Mouse (Mus musculus) kidney, embryonic 15.5 days (tissue): ENCODE measurements at regions not wholly inside any gene's neighbourhood (a gene's known extent, or its start where the extent isn't known, plus 50 kb on each side); places are given as distances from the start of the nearest gene placed in this dataset.

Source experiments
- ATAC-seq: fragments of 200-750 bp; cut with Nextera tagmentation; replicated peaks from 2 replicates; pipeline ENCODE4 v1.8.0; 2017; ENCODE audit warnings: moderate TSS enrichment; ENCODE audit not compliant: low FRiP score
- H3K27ac ChIP-seq: fragments of 300-500 bp; sonication (generic); 2 replicates; pipeline ENCODE4 v1.5.1; 2015; ENCODE audit warnings: mild to moderate bottlenecking, inconsistent platforms
- H3K27me3 ChIP-seq: fragments of 300-500 bp; sonication (generic); 2 replicates; pipeline ENCODE4 v1.6.1; 2015; ENCODE audit warnings: inconsistent platforms
- H3K36me3 ChIP-seq: fragments of 300-500 bp; sonication (generic); 2 replicates; pipeline ENCODE4 v1.6.1; 2015; ENCODE audit warnings: inconsistent platforms
- H3K4me1 ChIP-seq: fragments of 300-500 bp; sonication (generic); 2 replicates; pipeline ENCODE4 v1.6.1; 2015; ENCODE audit warnings: inconsistent platforms
- H3K4me2 ChIP-seq: fragments of 300-500 bp; sonication (generic); 2 replicates; pipeline ENCODE4 v1.6.1; 2015; ENCODE audit warnings: moderate library complexity, mild to moderate bottlenecking, inconsistent platforms
- H3K4me3 ChIP-seq: fragments of 300-500 bp; sonication (generic); replicated peaks from 2 replicates; pipeline ENCODE4 v1.5.1; 2015; ENCODE audit warnings: mild to moderate bottlenecking, inconsistent platforms
- H3K9ac ChIP-seq: fragments of 300-500 bp; sonication (generic); 2 replicates; pipeline ENCODE4 v1.6.1; 2015; ENCODE audit warnings: mild to moderate bottlenecking, inconsistent platforms
- H3K9me3 ChIP-seq: fragments of 300-500 bp; sonication (generic); replicated peaks from 2 replicates; pipeline ENCODE4 v1.6.1; 2016; ENCODE audit warnings: inconsistent platforms
- WGBS: fragments of 180-500 bp; shearing (Covaris S2); methylation state at CpG from one replicate; pipeline ENCODE4 v1.1.7; 2015; ENCODE audit warnings: mixed read lengths; 5-methylcytosine and 5-hydroxymethylcytosine counted together

- H3K36me3 ChIP-seq, result no peaks in the 10 kb centered on the region
- WGBS, result 86% methylated on average over 7 of the region's 7 CpGs
- H3K4me3 ChIP-seq, result no peak overlapping the region
- no peak overlapping the region for H3K27ac ChIP-seq
- H3K4me2 ChIP-seq, result no peak overlapping the region
- no peaks in the 10 kb centered on the region for H3K27me3 ChIP-seq
- H3K9ac ChIP-seq, result no peak overlapping the region
- no peak for ATAC-seq
- no peaks in the 10 kb centered on the region for H3K9me3 ChIP-seq
- 0 out of 2 replicates have a peak, but pooled peaks cover 4% of the 10 kb centered on the region for H3K4me1 ChIP-seq
Observed at GRCm38 (mm10) chr3:38695836-38696235, 190.9 kb upstream of the Fat4 start.

- H3K4me1 ChIP-seq, result no peaks in the 10 kb centered on the region
- no peak overlapping the region for H3K27ac ChIP-seq
- H3K4me2 ChIP-seq, result no peak overlapping the region
- no peaks in the 10 kb centered on the region for H3K36me3 ChIP-seq
- no peaks in the 10 kb centered on the region for H3K27me3 ChIP-seq
- H3K9me3 ChIP-seq, result no peaks in the 10 kb centered on the region
- no peak for ATAC-seq
- no peak overlapping the region for H3K4me3 ChIP-seq
- no peak overlapping the region for H3K9ac ChIP-seq
Observed at GRCm38 (mm10) chr3:38692768-38693167, 194.0 kb upstream of the Fat4 start.

- 20% methylated on average over 4 of the region's 4 CpGs for whole genome bisulfite sequencing
- no peak overlapping the region for H3K9ac ChIP-seq
- H3K36me3 ChIP-seq, result no peaks in the 10 kb centered on the region
- H3K27me3 ChIP-seq, result no peaks in the 10 kb centered on the region
- H3K4me1 ChIP-seq, result no peaks in the 10 kb centered on the region
- no peaks in the 10 kb centered on the region for H3K9me3 ChIP-seq
- H3K4me2 ChIP-seq, result no peak overlapping the region
- H3K27ac ChIP-seq, result no peak overlapping the region
- ATAC-seq, result no peak
- H3K4me3 ChIP-seq, result no peak overlapping the region
Observed at GRCm38 (mm10) chr3:38684247-38684991, 199.8 kb upstream of the Ankrd50 start.

- Histone ChIP-seq H3K9me3 (no peaks in the 10 kb centered on the region), H3K9ac (no peak overlapping the region), H3K27me3 (no peaks in the 10 kb centered on the region), H3K4me3 (no peak overlapping the region), H3K27ac (no peak overlapping the region), H3K36me3 (no peaks in the 10 kb centered on the region), H3K4me1 (peaks cover 7% of the 10 kb centered on the region), H3K4me2 (no peak overlapping the region)
- 63% methylated on average over 17 of the region's 17 CpGs for WGBS
- no peak for ATAC-seq
Observed at GRCm38 (mm10) chr3:38663670-38664494, 179.2 kb upstream of the Ankrd50 start.

- H3K4me3 ChIP-seq, result no peak overlapping the region
- H3K4me2 ChIP-seq, result no peak overlapping the region
- H3K36me3 ChIP-seq, result no peaks in the 10 kb centered on the region
- no peak for ATAC-seq
- H3K9ac ChIP-seq, result no peak overlapping the region
- H3K4me1 ChIP-seq, result peaks cover 7% of the 10 kb centered on the region
- H3K9me3 ChIP-seq, result no peaks in the 10 kb centered on the region
- 71% methylated on average over 5 of the region's 5 CpGs for WGBS
- H3K27ac ChIP-seq, result no peak overlapping the region
- H3K27me3 ChIP-seq, result no peaks in the 10 kb centered on the region
Observed at GRCm38 (mm10) chr3:38663023-38663422, 178.4 kb upstream of the Ankrd50 start.

GRCm38 (mm10) chr3:38656790-38657189 is 172.1 kb upstream of the Ankrd50 start:
- Histone ChIP-seq H3K27ac (no peak overlapping the region), H3K27me3 (no peaks in the 10 kb centered on the region), H3K4me3 (no peak overlapping the region), H3K9me3 (no peaks in the 10 kb centered on the region), H3K4me2 (no peak overlapping the region), H3K4me1 (0 out of 2 replicates have a peak, but pooled peaks cover 7% of the 10 kb centered on the region), H3K36me3 (no peaks in the 10 kb centered on the region), H3K9ac (no peak overlapping the region)
- 52% methylated on average over 1 of the region's 1 CpGs for WGBS
- 0 out of 2 replicates have a peak, but pooled peaks have one; percentile 25 for ATAC-seq

GRCm38 (mm10) chr3:38653928-38654327 is 169.3 kb upstream of the Ankrd50 start:
- H3K27ac ChIP-seq, result no peak overlapping the region
- no peaks in the 10 kb centered on the region for H3K27me3 ChIP-seq
- no peaks in the 10 kb centered on the region for H3K36me3 ChIP-seq
- no peak overlapping the region for H3K4me3 ChIP-seq
- WGBS, result 64% methylated on average over 4 of the region's 4 CpGs
- no peak for ATAC-seq
- no peak overlapping the region for H3K4me2 ChIP-seq
- no peaks in the 10 kb centered on the region for H3K9me3 ChIP-seq
- 0 out of 2 replicates have a peak, but pooled peaks cover 7% of the 10 kb centered on the region for H3K4me1 ChIP-seq
- no peak overlapping the region for H3K9ac ChIP-seq

- 0 out of 2 replicates have a peak overlapping the region, but pooled peaks have one; percentile 9 for H3K4me2 ChIP-seq
- H3K9me3 ChIP-seq, result no peaks in the 10 kb centered on the region
- H3K9ac ChIP-seq, result no peak overlapping the region
- no peak overlapping the region for H3K4me3 ChIP-seq
- H3K27me3 ChIP-seq, result no peaks in the 10 kb centered on the region
- WGBS, result 41% methylated on average over 5 of the region's 5 CpGs
- no peaks in the 10 kb centered on the region for H3K36me3 ChIP-seq
- ATAC-seq, result 0 out of 2 replicates have a peak, but pooled peaks have one; percentile 58
- 0 out of 2 replicates have a peak, but pooled peaks cover 7% of the 10 kb centered on the region for H3K4me1 ChIP-seq
- H3K27ac ChIP-seq, result no peak overlapping the region
Observed at GRCm38 (mm10) chr3:38652985-38653685, 168.5 kb upstream of the Ankrd50 start.

- Histone ChIP-seq H3K4me2 (no peak overlapping the region), H3K27ac (no peak overlapping the region), H3K27me3 (no peaks in the 10 kb centered on the region), H3K36me3 (no peaks in the 10 kb centered on the region), H3K4me1 (0 out of 2 replicates have a peak, but pooled peaks cover 7% of the 10 kb centered on the region), H3K9ac (no peak overlapping the region), H3K9me3 (no peaks in the 10 kb centered on the region), H3K4me3 (no peak overlapping the region)
- ATAC-seq, result no peak
- 73% methylated on average over 4 of the region's 4 CpGs for WGBS
Observed at GRCm38 (mm10) chr3:38650176-38650575, 165.5 kb upstream of the Ankrd50 start.

GRCm38 (mm10) chr3:38648633-38649032 is 164.0 kb upstream of the Ankrd50 start:
- Histone ChIP-seq H3K27me3 (no peaks in the 10 kb centered on the region), H3K9ac (no peak overlapping the region), H3K4me2 (no peak overlapping the region), H3K27ac (no peak overlapping the region), H3K9me3 (no peaks in the 10 kb centered on the region), H3K36me3 (no peaks in the 10 kb centered on the region), H3K4me3 (no peak overlapping the region), H3K4me1 (0 out of 2 replicates have a peak, but pooled peaks cover 6% of the 10 kb centered on the region)
- ATAC-seq, result 0 out of 2 replicates have a peak, but pooled peaks have one; percentile 25
- WGBS, result 58% methylated on average over 4 of the region's 4 CpGs

GRCm38 (mm10) chr3:38647737-38648330 is 163.2 kb upstream of the Ankrd50 start:
- Histone ChIP-seq H3K4me1 (no peaks in the 10 kb centered on the region), H3K9ac (no peak overlapping the region), H3K9me3 (no peaks in the 10 kb centered on the region), H3K4me2 (no peak overlapping the region), H3K4me3 (no peak overlapping the region), H3K36me3 (no peaks in the 10 kb centered on the region), H3K27ac (no peak overlapping the region), H3K27me3 (no peaks in the 10 kb centered on the region)
- 81% methylated on average over 7 of the region's 7 CpGs for WGBS
- ATAC-seq, result no peak
